Mouse (Mus musculus): Measurements from ENCODE around the gene Babam2. TPM values are rescaled to one million over a fixed set of nuclear protein-coding genes. Genes with fewer than 3 reads are reported as not detected.

Gene Babam2
- polyA plus RNA-seq, 2 experiments = 15.3 to 21.2 TPM

DNA sequence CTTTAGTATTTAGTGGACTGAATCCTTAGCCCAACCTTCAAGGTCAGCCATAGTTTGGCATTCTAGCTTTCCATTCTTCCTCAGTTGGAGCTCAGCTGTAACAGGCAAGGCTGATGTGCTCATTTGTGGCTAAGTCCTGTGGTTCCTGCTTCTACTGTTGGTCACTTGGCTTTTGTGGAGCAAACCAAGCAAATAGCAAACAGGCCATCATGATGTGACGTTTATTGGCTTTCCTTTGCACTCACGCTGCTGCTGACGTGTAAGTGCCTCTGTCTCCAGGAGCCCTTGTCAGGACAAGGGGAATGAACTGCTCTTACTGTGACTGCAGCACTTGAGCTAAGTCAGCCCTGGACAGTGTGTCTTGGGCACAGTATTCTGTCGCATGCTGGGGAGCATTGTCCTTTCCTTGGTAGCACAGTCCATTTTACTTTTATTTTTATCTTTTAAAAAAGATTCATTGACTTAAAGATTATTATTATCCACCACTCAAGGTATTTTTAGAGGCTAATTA is 45.1 kb downstream of the Babam2 start:
- no peak overlapping the region for H3K9ac ChIP-seq (replicated peaks)
- no peak overlapping the region for H3K4me2 ChIP-seq (ENCODE audit: low read depth)
- ATAC-seq (ENCODE audit: insufficient read depth) = no peak
- TF ChIP-seq CTCF (IDR thresholded peaks at IDR 0.05; ENCODE audit: low read depth) = no peak
- no peak for TF ChIP-seq EP300 (IDR thresholded peaks at IDR 0.05; ENCODE audit: low read depth)
- no peak overlapping the region for H3K4me3 ChIP-seq (ENCODE audit: insufficient read depth in 1 of 2, low read depth in 2 of 2, low read length in 2 of 2)
- H3K27me3 ChIP-seq (ENCODE audit: control insufficient read depth, insufficient read depth, low read length) = no peaks in the 10 kb centered on the region
- WGBS (ENCODE audit: insufficient replicate concordance) = 61% methylated on average over 4 of the region's 4 CpGs
- DNase-seq (ENCODE audit: low read depth in 3 of 3, low spot score in 3 of 3) = no peak
- no peak overlapping the region for H3K27ac ChIP-seq
- H3K9me3 ChIP-seq (ENCODE audit: control insufficient read depth, low read length) = no peaks in the 10 kb centered on the region
- peaks cover 0 to 3% of the 10 kb centered on the region in 2 experiments; a peak in 1 of 4 replicates for H3K4me1 ChIP-seq (replicated peaks; ENCODE audit: control insufficient read depth in 2 of 2, insufficient read depth in 2 of 2, low read length in 1 of 2)
- H3K36me3 ChIP-seq (replicated peaks; ENCODE audit: control insufficient read depth, insufficient read depth, low read depth) = no peaks in the 10 kb centered on the region

DNA sequence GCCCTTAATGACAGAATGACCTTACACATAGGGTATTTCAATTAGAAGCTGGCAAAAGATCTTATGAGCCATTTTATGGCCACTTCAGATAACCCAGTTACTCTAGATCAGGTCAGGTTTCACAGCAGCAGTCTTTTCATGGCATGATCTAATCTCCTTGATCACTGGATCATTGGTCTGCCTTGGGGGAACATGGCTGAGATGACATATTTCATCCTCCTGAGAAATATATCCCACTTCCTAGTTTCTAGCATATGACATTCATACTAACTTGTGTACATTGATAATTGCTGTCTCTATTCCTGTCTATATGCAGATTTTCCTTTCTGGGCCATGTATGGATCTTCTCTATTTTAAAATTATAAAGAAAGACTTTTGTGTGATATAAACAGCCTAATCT is 51.9 kb downstream of the Babam2 start:
- Histone ChIP-seq H3K4me1 (replicated peaks; ENCODE audit: control insufficient read depth in 2 of 2, insufficient read depth in 2 of 2, low read length in 1 of 2) (no peaks in the 10 kb centered on the region), H3K4me3 (ENCODE audit: insufficient read depth in 1 of 2, low read depth in 2 of 2, low read length in 2 of 2) (no peak overlapping the region), H3K9me3 (ENCODE audit: control insufficient read depth, low read length) (no peaks in the 10 kb centered on the region), H3K36me3 (replicated peaks; ENCODE audit: control insufficient read depth, insufficient read depth, low read depth) (no peaks in the 10 kb centered on the region), H3K4me2 (ENCODE audit: low read depth) (no peak overlapping the region), H3K27ac (no peak overlapping the region), H3K27me3 (ENCODE audit: control insufficient read depth, insufficient read depth, low read length) (no peaks in the 10 kb centered on the region), H3K9ac (replicated peaks) (no peak overlapping the region)
- no peak for ATAC-seq (ENCODE audit: insufficient read depth)
- no peak for DNase-seq (ENCODE audit: low read depth in 3 of 3, low spot score in 3 of 3)
- TF ChIP-seq CTCF (IDR thresholded peaks at IDR 0.05; ENCODE audit: low read depth) (no peak), EP300 (IDR thresholded peaks at IDR 0.05; ENCODE audit: low read depth) (no peak)

DNA sequence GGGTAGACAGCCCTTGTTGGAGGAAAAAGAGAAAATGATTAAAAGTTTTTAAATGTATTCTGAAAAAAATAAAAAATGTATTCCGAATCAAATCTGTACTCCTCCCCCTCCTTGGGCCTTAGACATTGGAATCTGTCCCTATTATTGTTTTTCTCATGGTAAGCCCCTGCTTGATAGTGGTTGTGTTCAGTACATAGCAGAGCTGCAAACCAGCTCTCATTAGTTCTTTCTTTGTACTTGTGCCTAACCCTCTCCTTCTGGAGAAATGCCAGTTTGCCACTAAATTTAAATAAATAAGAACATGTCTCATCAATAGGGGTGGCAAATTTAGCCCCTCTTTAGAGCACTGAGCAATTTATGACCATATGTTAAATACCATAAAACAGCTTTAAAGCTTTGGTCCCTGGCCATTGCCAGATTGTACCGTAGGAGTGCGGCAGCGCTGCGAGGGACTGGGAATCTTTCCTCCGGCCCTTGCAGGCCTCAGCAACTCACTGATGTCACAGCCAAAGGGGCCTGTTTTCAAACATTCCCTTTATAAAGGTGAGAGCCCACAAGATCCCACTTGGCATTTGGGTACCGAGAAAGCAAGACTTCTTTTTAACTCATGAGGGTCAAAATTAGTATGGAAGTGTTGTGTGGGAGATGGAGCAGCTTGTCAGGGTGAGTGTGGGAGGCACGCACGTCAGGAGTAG is 52.9 kb downstream of the Babam2 start:
- H3K4me2 ChIP-seq (ENCODE audit: low read depth) = no peak overlapping the region
- no peak overlapping the region for H3K4me3 ChIP-seq (ENCODE audit: insufficient read depth in 1 of 2, low read depth in 2 of 2, low read length in 2 of 2)
- WGBS (ENCODE audit: insufficient replicate concordance) = 78% methylated on average over 9 of the region's 9 CpGs
- no peaks in the 10 kb centered on the region for H3K36me3 ChIP-seq (replicated peaks; ENCODE audit: control insufficient read depth, insufficient read depth, low read depth)
- no peaks in the 10 kb centered on the region for H3K4me1 ChIP-seq (replicated peaks; ENCODE audit: control insufficient read depth in 2 of 2, insufficient read depth in 2 of 2, low read length in 1 of 2)
- ATAC-seq (ENCODE audit: insufficient read depth) (no peak), DNase-seq (ENCODE audit: low read depth in 3 of 3, low spot score in 3 of 3) (no peak)
- TF ChIP-seq EP300 (IDR thresholded peaks at IDR 0.05; ENCODE audit: low read depth) = no peak
- TF ChIP-seq CTCF (IDR thresholded peaks at IDR 0.05; ENCODE audit: low read depth) = no peak
- H3K9me3 ChIP-seq (ENCODE audit: control insufficient read depth, low read length) = no peaks in the 10 kb centered on the region
- no peak overlapping the region for H3K27ac ChIP-seq
- no peaks in the 10 kb centered on the region for H3K27me3 ChIP-seq (ENCODE audit: control insufficient read depth, insufficient read depth, low read length)
- no peak overlapping the region for H3K9ac ChIP-seq (replicated peaks)

DNA sequence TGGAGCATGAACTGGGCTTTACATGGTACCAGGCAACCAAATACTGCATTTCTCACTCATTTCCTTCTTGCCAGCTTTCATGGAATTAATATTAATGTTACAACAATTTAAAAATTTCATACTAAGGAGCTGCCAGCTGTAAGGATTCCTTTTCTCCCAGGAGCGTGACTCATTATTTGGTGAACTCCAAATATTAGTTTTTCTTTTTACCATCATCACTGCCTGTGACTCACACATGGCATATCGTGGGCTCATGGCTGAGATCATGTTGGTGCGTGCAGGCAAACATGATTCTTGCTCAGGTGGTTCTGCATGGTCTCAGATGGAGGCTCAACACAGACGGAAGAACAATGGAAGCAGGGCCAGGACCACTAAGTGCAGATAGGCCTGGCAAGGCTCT is 53.5 kb downstream of the Babam2 start:
- H3K9ac ChIP-seq (replicated peaks) = no peak overlapping the region
- H3K27me3 ChIP-seq (ENCODE audit: control insufficient read depth, insufficient read depth, low read length) = no peaks in the 10 kb centered on the region
- H3K9me3 ChIP-seq (ENCODE audit: control insufficient read depth, low read length) = no peaks in the 10 kb centered on the region
- TF ChIP-seq EP300 (IDR thresholded peaks at IDR 0.05; ENCODE audit: low read depth) = no peak
- no peak for TF ChIP-seq CTCF (IDR thresholded peaks at IDR 0.05; ENCODE audit: low read depth)
- no peak for ATAC-seq (ENCODE audit: insufficient read depth)
- H3K27ac ChIP-seq = no peak overlapping the region
- H3K4me3 ChIP-seq (ENCODE audit: insufficient read depth in 1 of 2, low read depth in 2 of 2, low read length in 2 of 2) = no peak overlapping the region
- H3K4me1 ChIP-seq (replicated peaks; ENCODE audit: control insufficient read depth in 2 of 2, insufficient read depth in 2 of 2, low read length in 1 of 2) = no peaks in the 10 kb centered on the region
- 77% methylated on average over 4 of the region's 4 CpGs for WGBS (ENCODE audit: insufficient replicate concordance)
- no peak for DNase-seq (ENCODE audit: low read depth in 3 of 3, low spot score in 3 of 3)
- no peak overlapping the region for H3K4me2 ChIP-seq (ENCODE audit: low read depth)
- H3K36me3 ChIP-seq (replicated peaks; ENCODE audit: control insufficient read depth, insufficient read depth, low read depth) = no peaks in the 10 kb centered on the region

DNA sequence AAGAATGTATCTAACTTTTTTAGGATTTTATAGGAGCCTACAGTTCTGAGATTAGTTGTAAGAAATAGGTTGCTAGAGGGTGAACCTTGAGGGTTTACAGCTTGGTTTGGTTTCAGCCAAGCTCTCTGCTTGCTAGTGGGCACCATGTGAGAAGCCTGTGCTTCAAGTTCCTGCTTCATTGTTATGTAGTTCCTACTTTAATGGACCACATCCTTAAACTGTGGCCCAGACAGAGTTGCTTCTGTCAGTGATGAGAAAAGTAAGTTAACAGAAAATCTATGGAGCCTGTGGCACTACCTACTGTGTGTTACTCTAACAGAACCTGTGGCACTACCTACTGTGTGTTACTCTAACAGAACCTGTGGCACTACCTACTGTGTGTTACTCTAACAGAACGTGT is 57.1 kb downstream of the Babam2 start:
- H3K4me1 ChIP-seq (replicated peaks; ENCODE audit: control insufficient read depth in 2 of 2, insufficient read depth in 2 of 2, low read length in 1 of 2) = no peaks in the 10 kb centered on the region
- TF ChIP-seq CTCF (IDR thresholded peaks at IDR 0.05; ENCODE audit: low read depth) (no peak), EP300 (IDR thresholded peaks at IDR 0.05; ENCODE audit: low read depth) (no peak)
- H3K27me3 ChIP-seq (ENCODE audit: control insufficient read depth, insufficient read depth, low read length) = no peaks in the 10 kb centered on the region
- WGBS (ENCODE audit: insufficient replicate concordance) = 55% methylated on average over 1 of the region's 1 CpGs
- DNase-seq (ENCODE audit: low read depth in 3 of 3, low spot score in 3 of 3) (no peak), ATAC-seq (ENCODE audit: insufficient read depth) (no peak)
- no peak overlapping the region for H3K4me2 ChIP-seq (ENCODE audit: low read depth)
- H3K9me3 ChIP-seq (ENCODE audit: control insufficient read depth, low read length) = no peaks in the 10 kb centered on the region
- no peak overlapping the region for H3K4me3 ChIP-seq (ENCODE audit: insufficient read depth in 1 of 2, low read depth in 2 of 2, low read length in 2 of 2)
- no peak overlapping the region for H3K9ac ChIP-seq (replicated peaks)
- no peak overlapping the region for H3K27ac ChIP-seq
- no peaks in the 10 kb centered on the region for H3K36me3 ChIP-seq (replicated peaks; ENCODE audit: control insufficient read depth, insufficient read depth, low read depth)
